Mouse (Mus musculus): ENCODE measurements around the gene Elane.
"Not testable (repeated sequence)": the region's sequence is repeated elsewhere in the genome, so short reads cannot be mapped to it uniquely, and the experiment has no call there.

Elane gene

DNA sequence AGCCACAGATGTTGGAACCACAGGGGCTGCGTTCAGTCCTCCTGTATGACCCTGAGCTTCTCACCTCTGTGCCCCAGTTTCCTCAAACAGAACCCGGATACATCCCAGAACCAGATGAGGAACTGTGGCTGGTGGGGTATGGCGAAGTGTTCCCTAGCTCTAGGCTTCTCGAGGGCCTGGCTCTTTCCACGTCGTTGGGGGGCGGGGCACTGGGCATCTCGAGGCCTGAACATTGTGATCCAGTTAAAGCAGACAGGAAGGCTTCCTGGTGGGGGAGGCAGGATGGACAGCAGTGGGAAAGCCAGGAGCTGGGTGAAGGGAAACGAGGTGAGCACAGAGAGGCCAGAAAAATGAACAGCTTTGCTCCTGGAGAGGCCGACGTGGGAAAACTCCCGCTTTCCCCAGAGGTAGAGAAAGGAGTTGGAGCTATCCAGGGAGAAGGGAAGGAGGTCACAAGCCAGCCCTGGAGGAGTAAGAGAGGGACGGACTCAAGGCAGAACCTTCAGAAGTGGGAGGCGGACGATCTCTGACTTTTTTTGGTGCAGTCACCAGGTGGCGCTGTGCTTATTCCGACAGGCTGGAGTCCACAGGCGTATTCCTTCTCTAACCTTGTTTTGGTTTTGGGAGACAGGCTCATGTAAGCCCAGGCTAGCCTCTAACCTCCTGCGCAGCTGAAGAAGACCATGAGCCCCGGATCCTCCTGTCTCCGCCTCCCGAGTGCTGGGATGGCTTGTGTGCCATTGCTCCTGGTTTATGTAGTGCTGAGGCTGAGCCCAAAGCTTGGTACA is 2.6 kb upstream of the Elane start:
- DNase-seq (ENCODE audit: low spot score), result peak; percentile 77

DNA sequence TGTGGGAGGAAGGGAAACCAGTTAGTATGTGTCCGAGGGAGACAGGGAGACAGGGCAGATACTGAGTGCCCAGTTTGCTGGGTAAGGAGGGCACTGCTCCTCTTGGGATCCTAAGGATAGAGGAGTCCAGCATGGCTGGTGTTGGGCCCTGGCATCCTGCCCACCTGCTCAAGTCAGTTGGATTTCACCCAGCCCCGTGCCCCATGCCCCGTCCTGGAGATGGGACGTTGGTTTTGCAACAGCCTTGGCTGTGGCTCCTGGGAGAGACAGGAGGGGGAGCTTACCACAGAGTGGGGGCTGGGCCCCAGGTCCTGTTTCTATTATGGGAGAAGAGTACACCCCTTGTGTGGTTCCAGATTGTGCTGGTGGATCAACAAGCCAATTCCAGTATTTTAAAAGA is 1.6 kb upstream of the Elane start:
- DNase-seq (ENCODE audit: low spot score), result peak; percentile 67

DNA sequence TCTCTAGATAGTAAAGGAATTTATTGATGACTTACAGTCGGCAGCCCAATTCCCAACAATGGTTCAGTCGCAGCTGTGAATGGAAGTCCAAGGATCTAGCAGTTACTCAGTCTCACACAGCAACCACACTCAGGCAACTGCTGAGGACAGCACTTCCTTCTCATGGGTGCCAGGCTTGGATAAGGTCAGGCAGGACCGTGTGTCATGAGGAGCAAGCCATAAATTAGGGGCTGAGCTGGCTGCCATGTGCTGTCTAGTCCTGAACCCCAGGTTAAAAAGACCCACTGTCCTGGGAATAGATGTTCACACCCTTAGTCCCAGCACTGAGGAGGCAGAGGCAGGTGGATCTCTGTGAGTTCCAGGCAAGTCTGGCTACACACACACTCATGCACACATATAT is 1.1 kb upstream of the Elane start:
- DNase-seq (ENCODE audit: low spot score), result not testable (repeated sequence)

DNA sequence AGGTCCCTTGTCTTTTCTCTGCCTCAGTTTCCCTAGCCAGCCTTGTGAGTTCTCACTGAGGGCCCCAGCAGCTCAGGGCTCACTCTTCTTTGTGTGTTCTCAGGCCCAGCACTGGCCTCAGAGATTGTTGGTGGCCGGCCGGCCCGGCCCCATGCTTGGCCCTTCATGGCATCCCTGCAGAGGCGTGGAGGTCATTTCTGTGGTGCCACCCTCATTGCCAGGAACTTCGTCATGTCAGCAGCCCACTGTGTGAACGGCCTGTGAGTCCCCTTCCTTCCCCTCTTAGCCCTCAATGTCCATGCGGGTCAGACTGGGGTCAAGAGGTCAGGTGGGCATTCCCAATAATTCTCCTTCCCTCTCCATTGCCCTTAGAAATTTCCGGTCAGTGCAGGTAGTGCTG is 564 bp downstream of the Elane start:
- DNase-seq (ENCODE audit: low spot score), result no peak

DNA sequence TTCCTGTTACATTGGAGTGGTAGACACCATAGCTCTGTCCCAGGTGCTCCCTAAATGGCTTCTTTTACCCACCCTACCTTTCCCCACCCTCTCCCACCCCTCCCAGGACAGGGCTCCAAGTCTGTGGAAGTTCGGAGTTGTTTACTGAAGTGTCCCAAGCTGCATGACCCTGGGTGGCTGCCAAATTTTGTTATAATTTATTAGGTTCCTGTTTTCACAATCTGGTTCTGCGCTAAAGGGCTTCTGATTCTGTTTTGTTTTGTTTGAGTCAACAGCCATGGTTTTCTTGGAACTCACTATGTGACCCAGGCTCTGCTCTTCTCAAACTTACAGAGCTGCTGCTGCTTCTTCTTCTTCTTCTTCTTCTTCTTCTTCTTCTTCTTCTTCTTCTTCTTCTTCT is 3.3 kb downstream of the Elane start:
- DNase-seq (ENCODE audit: low spot score), result no peak

DNA sequence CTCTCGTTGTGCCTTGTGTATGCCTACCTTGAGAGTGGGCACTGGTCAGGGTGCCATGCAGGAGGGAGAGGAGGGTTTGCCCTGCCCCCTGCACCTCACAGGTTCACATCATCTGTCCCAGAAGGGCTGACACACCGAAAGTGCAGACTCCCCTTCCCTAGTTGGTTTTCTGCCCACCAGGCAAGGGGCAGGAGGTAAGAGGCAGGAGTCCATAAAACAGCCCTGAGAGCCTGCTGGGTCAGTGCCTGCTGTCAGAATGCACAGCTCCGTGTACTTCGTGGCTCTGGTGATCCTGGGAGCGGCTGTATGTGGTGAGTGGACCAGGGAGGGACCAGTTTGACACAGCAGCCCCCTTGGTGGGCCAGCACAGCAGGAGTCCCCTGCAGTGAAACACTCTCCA is 4.6 kb downstream of the Elane start, which contains the start of gene Cfd:
Gene Cfd, plus strand, starts transcription at position 184 of the 400 bp plus-strand sequence.
- DNase-seq (ENCODE audit: low spot score), result no peak

DNA sequence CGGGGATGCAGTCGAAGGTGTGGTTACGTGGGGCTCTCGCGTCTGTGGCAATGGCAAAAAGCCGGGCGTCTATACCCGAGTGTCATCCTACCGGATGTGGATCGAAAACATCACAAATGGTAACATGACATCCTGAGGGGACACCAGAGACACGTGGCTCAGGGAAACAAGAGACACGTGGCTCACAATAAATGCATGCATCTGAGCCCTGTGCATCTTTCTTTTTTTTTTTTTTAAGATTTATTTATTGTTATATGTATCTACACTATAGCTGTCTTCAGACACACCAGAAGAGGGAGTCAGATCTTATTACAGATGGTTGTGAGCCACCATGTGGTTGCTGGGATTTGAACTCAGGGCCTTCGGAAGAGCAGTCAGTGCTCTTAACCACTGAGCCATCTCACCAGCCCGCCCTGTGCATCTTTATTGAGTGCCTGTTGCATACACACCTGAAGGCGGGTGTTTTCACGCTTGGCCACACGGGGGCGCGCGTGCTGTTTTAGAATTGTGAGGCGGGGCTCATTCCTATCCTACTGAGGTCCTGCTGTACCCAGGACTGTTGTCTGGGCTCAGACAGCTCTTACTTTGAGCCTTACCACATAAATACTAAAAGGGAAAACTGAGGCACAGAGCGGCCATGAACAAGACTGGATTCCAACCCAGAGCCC is 6.5 kb downstream of the Elane start:
- DNase-seq (ENCODE audit: low spot score), result peak; percentile 71

DNA sequence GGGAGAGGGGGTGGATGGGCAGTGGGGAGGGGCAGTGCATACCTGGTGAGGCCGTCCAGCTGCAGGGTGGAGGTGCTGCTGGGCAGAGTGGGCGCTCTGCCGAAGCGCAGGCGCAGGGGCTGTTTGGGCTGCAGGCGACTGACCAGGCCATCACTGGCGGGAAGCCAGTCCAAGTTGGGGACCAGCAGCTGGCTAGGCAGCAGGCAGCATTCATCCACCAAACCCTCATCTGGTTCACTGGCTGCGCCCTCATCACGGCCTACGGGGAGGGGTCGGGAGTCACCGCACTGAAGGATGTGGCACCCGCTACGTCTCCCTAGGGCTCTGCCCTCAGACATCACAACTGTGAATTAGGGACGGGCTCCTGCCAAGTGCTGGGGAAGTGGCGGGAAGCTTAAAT is 10.3 kb downstream of the Elane start:
- DNase-seq (ENCODE audit: low spot score), result peak; percentile 42

DNA sequence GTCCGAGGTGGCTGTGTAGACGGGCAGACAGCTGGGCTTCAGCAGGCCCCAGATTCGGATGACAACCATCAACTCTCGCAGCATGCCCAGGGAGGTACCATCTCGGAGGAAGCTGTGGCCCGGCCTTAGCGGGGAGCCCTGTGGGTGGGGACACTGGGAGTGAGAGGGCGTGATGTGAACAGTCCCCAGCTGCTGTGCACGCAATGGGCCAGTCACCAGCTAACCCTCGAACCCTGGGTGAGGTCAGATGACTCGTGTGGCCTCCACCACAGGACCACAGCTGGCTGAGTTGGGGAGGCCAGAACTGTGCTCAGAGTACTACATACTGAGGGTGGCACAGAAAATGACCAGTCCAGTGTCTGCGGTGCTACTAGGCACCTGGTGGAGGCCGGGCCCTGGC is 10.8 kb downstream of the Elane start:
- no peak for DNase-seq (ENCODE audit: low spot score)

DNA sequence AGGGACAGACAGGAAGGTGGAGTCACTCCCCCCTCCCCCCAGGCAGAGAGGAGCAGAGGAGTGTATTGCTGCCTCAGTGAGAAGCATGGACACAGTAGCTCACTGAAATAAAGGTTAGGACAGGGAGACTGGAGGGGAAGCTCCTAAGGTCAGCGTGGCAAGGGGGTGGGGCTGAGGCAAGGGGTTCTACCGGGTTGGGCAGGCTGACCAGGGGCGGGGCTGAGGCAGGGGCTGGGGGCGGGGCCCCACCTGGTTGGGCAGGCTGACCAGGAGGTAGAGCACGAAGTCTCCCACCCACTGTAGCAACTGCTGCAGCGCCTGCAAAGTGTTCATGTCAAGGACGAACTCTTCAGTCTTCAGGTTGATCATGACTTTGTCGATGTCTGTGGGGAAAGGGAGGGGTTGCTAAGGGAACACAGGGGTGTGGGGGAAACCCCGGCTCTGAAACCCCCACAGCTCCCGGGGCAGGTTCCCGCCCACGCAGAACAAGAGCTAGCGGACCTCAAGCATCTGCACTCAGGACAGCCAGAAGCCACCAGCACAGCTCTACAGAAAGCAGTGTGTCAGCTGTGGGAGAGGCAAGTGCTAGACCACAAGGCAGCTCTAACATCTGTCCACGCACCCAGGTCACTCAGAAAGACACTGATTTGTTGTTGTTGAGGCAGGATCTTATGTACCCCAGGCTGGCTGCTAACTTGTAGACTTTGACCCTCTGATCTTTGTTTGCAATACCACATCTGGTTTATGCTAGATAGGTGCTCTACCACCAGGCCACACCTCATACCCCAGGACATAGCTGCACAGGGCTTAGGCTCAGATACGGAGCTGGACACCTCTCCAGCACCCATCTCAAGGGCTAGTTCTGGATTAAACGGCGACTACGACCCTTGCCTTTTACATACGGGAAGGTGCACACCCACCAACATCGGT is 11.5 kb downstream of the Elane start:
- DNase-seq (ENCODE audit: low spot score), result no peak

DNA sequence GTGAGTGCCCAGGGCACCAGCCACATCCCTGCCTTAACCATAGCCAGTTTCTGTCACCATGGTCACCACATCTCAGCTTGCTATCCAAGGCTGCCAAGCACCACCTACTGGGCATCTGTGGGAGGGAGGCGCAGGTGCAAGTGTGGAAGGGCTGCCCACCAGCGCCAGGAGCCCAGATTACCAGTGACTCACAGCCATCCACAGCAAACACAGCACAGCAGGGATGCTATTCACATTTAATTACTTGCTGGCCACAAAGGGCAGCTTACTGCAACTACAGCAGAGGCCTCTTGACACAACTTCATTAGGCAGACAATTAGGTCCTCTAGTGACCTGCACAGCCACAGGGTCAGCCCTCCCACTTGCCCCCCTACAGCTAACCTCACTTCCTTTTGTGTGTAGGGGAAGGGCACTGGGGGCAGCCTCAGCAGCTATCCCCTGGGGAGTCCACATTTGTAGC is 14.9 kb downstream of the Elane start:
- no peak for DNase-seq (ENCODE audit: low spot score)

DNA sequence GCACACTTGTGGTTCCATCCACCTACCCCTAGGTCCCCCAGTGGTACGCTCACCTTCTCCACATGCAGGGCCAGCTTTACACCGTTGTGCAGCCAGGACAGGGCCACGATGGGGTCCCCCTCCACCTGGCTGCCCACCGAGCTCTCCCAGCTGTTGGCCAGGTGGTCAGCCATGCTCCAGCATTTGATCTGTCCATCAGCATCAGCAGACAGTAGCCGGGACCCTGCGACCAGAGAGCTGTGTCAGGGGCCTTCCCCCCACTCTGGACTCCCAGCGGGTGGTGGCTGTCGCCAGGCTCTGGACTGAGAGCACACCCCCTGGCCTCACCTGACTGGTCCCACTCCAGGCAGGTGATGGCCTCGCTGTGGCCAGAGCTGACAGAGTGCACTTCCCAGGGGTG is 20.7 kb downstream of the Elane start:
- DNase-seq (ENCODE audit: low spot score), result no peak

DNA sequence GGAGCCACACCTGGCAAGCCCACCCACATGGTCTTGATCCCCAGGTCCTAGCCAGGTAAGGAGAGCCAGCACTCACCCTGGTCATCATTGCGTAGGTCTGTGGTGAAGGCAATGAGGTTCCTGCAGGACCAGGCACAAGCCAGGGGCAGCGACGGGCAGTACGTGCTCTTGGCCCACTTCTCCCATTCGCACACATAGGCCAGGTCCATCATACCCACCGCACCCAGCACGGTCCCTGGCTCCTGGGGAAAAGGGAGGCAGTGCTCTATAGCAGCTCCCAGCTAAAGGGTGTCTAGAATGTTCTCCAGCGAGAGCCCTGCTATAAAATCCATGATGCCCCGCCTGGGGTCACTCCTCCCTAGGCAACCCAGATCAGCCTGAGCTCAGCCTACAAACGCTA is 21.4 kb downstream of the Elane start:
- DNase-seq (ENCODE audit: low spot score), result no peak

DNA sequence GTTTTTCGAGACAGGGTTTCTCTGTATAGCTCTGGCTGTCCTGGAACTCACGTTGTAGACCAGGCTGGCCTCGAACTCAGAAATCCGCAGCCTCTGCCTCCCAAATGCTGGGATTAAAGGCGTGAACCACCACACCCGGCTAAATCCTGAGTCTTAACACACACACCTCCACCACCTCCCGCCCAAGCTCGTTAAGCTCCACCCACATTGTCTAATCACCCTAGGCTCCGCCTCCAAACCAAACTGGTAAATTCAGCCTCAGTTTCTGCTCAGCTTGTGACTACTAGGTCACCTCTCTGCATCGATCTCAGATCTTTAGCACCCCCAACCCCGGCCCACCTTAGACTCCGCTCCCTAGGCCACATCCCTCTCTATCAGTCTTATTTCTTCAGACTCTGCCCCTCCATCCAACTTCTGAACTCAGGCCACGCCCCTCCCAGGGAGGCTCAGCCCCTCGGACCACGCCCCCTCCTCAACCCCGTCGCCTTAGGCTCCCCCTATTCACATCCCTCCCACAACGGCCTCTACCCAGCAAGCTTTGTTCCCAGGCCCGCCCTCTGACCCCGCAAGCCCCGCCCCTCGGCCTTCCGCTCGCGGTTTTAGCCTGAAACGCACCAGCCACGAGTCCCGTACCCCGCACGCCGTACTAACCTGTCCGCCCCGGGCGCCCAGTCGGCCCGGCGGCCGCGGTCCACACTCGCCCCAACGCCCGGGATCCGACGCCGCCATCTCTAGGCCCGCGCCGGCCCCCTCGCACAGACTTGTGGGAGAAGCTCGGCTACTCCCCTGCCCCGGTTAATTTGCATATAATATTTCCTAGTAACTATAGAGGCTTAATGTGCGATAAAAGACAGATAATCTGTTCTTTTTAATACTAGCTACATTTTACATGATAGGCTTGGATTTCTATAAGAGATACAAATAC is 22.4 kb downstream of the Elane start, which contains the start of gene Med16:
Gene Med16, minus strand, starts transcription at position 757 of the 925 bp plus-strand sequence.
- peak; percentile 95 for DNase-seq (ENCODE audit: low spot score)

DNA sequence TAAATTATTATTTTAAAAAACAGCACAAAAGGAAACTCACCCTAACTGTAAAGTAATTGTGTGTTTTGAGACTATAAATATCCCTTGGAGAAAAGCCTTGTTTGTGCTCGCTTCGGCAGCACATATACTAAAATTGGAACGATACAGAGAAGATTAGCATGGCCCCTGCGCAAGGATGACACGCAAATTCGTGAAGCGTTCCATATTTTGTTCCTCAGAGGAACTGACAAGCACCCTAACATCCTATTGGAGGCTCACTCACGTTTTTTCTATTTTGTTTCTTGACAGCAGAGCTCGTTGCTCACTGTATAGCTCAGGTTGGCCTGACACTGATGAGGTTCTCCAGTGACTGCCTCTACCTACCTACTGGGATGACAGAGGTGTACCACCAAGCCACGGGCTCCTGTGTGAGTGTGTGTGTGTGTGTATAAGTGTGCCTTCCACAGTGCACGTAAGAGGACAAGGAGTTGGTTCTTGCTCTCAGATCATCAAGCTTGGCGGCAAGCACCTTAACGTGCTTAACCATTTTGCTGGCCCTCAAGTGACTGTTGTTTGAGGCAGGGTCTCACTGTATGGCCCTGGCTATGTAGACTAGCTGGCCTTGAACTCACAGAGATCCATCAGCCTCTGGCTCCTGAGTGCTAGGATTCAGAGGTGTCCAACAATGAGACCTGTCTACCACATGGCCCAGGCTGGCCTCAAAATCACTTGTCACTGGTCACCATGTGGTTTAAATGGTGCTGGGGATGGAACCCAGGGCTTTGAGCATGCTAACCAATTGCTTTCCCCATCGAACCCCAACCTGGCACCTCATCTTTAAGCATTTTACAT is 23.3 kb downstream of the Elane start:
- DNase-seq (ENCODE audit: low spot score), result no peak

DNA sequence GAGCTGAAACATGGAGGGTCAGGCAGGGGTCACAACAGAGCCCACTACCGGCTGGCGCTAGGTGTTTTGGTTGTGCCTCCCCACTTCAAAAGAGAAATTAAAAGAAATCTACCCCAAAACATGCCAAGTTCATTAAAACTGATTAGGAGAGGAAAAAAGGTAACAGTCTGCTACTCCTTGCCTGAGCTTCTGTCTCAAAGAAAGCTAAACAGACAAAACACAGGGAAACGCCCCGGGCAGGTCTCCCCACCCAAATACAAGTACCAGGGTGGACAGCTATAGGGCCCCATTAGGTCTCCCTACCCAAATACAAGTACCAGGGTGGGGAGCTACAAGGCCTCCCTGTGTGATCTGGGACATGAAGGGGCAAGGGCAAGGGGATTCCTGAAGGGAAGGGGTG is 24.5 kb downstream of the Elane start, which contains the start of gene Gm26602:
Gene Gm26602, plus strand, starts transcription at position 301 of the 400 bp plus-strand sequence.
- DNase-seq (ENCODE audit: low spot score), result no peak

DNA sequence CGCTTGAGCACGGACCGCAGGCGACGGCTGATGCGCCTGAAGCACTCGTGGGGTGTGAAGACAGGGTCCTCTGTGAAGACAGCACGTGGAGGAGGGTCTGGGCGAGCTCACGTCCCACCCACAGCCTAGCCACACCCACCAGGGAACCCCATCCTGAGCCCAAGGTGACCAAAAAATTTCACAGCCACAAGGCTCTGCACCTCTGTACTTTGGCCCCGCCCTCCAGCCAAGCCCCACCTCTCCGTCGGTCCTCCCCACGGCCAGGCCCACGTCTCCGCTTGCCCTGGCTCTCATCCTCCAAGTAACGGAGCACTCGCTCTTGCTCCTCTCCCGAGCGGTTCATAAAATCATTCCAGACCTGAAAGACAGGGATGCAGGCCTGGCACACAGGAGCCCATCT is 26.4 kb downstream of the Elane start:
- no peak for DNase-seq (ENCODE audit: low spot score)

DNA sequence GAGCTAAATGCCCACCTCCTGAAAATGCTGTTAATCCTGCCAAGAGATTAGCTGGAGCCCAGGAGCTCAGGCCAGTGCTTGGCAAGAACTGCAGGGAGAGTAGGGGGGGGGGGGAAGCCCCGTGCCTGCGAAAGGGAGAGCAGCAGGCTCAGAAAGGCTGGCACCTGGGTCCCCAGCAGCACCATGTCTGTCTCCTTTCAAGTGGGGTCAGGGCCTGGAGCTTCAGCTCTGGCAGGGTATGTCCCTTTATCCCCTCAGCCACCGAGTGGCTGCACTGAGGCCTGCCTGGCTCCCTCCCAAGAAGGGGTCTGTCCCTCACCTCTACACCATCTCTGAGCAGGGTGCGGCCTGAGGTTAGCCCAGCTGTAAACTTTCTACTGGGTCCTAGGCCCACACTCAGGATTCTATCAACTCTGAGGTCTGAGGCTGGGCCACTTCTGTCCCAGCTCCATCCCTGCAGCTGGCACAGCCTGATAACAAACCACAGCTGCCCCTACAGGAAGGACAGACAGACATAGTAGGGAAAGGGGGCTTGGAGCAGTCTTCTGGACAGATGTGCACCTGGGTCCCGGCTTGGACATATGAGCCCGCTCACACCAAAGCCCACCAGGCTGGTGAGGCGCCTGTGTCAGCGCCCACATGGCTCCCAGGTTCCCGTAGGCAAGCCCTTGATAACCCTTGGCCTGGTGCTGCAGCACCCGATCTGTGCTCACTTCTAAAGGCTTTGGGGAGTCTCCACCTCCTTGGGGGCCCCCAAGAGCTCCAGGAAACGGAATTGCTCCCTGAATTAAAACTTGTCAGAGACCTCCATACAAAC is 28.3 kb downstream of the Elane start:
- no peak for DNase-seq (ENCODE audit: low spot score)

DNA sequence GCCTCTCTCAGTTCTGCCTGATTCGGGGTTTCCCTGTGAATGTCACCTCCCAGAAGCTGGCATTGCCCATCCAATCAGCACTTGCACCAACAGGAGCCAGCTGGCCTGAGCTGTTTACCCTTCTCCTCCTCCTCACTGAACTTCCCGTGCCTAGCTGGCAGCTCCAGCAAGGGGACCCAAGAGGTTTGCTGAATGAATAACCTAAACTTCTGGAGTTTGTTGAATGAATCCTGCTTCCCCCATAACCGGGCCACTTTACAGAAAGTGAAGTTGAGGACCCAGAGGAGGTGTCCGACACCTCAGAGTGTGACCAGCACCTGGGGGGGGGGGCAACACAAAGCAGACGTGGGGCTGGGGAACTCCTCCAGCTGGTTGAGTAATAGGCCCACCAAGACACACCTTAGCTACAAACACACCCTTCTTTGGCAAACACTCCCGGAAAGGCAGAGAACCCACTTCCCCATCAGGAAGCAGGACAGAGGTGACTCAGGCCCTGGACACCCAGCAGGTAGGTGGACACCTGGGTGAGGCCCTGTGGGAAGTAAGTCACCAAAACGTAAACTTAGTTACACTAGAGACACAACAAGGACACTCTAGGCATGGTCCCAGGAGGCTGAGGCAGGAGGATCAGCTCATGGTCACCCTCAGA is 29.0 kb downstream of the Elane start:
- DNase-seq (ENCODE audit: low spot score), result no peak

All from ovary, postnatal 36 days (tissue).